Mouse (Mus musculus) heart, embryonic 12.5 days (tissue): ENCODE measurements at regions not wholly inside any gene's neighbourhood (a gene's known extent, or its start where the extent isn't known, plus 50 kb on each side); places are given as distances from the start of the nearest gene placed in this dataset.

ENCODE experiments used
- ATAC-seq: fragments of 200-750 bp; cut with Nextera tagmentation; 2 replicates; pipeline ENCODE4 v1.8.0; 2017; ENCODE audit warnings: moderate TSS enrichment, moderate library complexity; ENCODE audit not compliant: insufficient number of reproducible peaks, low FRiP score
- H3K27ac ChIP-seq: fragments of 300-500 bp; sonication (generic); 2 replicates; pipeline ENCODE4 v1.5.1; 2016; ENCODE audit warnings: mild to moderate bottlenecking, moderate library complexity; ENCODE audit not compliant: poor library complexity, severe bottlenecking
- H3K27me3 ChIP-seq: fragments of 300-500 bp; sonication (generic); replicated peaks from 2 replicates; pipeline ENCODE4 v1.6.1; 2016; ENCODE audit warnings: mild to moderate bottlenecking, moderate library complexity
- H3K36me3 ChIP-seq: fragments of 300-500 bp; sonication (generic); 2 replicates; pipeline ENCODE4 v1.6.1; 2016; ENCODE audit warnings: mild to moderate bottlenecking, moderate library complexity
- H3K4me1 ChIP-seq: fragments of 300-500 bp; sonication (generic); replicated peaks from 2 replicates; pipeline ENCODE4 v1.6.1; 2016; ENCODE audit warnings: mild to moderate bottlenecking
- H3K4me2 ChIP-seq: fragments of 300-500 bp; sonication (generic); 2 replicates; pipeline ENCODE4 v1.6.1; 2016; ENCODE audit warnings: mild to moderate bottlenecking, moderate library complexity
- H3K4me3 ChIP-seq: fragments of 300-500 bp; sonication (generic); 2 replicates; pipeline ENCODE4 v1.5.1; 2016; ENCODE audit warnings: mild to moderate bottlenecking
- H3K9ac ChIP-seq: fragments of 300-500 bp; sonication (generic); 2 replicates; pipeline ENCODE4 v1.6.1; 2016; ENCODE audit warnings: mild to moderate bottlenecking, moderate library complexity
- H3K9me3 ChIP-seq: fragments of 300-500 bp; sonication (generic); replicated peaks from 2 replicates; pipeline ENCODE4 v1.6.1; 2016; ENCODE audit warnings: mild to moderate bottlenecking, moderate library complexity
- WGBS: fragments of 180-500 bp; shearing (Covaris S2); methylation state at CpG from one replicate; pipeline ENCODE4 v1.1.7; 2016; 5-methylcytosine and 5-hydroxymethylcytosine counted together

- Histone ChIP-seq H3K4me2 (no peak overlapping the region), H3K9ac (no peak overlapping the region), H3K4me1 (peaks cover 4% of the 10 kb centered on the region; the same call in 1 of the 2 replicates), H3K27ac (no peak overlapping the region), H3K27me3 (no peaks in the 10 kb centered on the region), H3K36me3 (no peaks in the 10 kb centered on the region), H3K4me3 (no peak overlapping the region), H3K9me3 (no peaks in the 10 kb centered on the region)
- ATAC-seq: no peak
- WGBS: 87% methylated on average over 3 of the region's 3 CpGs
Measured at GRCm38 (mm10) chr3:39937719-39938278, 593.3 kb upstream of the Intu start.

GRCm38 (mm10) chr3:39944581-39944980, 586.5 kb upstream of the Intu start:
- no peak overlapping the region for H3K4me3 ChIP-seq
- H3K27ac ChIP-seq: no peak overlapping the region
- H3K9me3 ChIP-seq: no peaks in the 10 kb centered on the region
- ATAC-seq: no peak
- H3K4me2 ChIP-seq: no peak overlapping the region
- no peaks in the 10 kb centered on the region for H3K4me1 ChIP-seq
- H3K36me3 ChIP-seq: no peaks in the 10 kb centered on the region
- no peaks in the 10 kb centered on the region for H3K27me3 ChIP-seq
- WGBS: 70% methylated on average over 3 of the region's 3 CpGs
- no peak overlapping the region for H3K9ac ChIP-seq

DNA sequence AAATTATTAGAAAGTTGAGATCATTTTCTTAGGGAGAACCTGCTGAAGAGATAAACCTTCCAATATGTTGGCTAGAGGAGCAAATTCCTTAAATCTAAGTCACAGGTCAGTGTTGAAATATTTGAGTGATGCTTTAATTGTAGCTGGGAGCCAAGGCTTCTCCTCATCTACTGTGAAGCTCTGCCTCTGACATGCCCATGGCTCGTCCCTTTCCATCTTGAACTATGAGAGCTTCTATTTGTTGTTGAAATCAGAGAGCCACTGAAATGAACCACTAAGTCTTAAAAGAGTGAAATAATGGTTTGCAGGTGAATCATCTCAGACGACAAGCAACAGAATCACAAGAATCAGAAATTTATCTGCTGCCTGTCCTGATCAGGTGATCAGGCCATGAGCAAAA, 579.0 kb upstream of the Intu start:
- Histone ChIP-seq H3K27me3 (no peaks in the 10 kb centered on the region), H3K9ac (no peak overlapping the region), H3K4me2 (no peak overlapping the region), H3K36me3 (no peaks in the 10 kb centered on the region), H3K9me3 (peaks cover 4% of the 10 kb centered on the region; the same call in 1 of the 2 replicates), H3K4me1 (no peaks in the 10 kb centered on the region), H3K4me3 (no peak overlapping the region), H3K27ac (no peak overlapping the region)
- no peak for ATAC-seq
- WGBS: 65% methylated on average over 2 of the region's 2 CpGs

DNA sequence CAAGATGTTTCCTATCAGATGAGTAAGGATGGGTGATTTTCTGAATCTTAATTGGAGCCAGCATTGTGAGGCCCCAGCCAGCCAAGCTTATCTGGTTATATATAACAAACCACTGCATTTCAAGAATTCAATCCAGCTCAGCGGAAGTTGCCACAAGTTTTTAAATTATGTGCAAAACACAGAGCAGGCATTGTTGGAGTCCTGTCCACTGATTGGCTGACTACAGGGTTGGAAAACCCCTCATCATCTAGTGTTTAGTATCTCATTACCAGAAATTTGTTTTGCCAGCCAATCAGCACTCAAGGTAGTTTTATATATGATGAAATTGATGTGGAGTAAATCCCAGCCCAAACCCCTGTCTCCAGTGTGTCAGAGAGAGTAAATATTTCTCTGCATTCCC, 578.5 kb upstream of the Intu start:
- no peak for ATAC-seq

GRCm38 (mm10) chr3:39961836-39962640, 569.0 kb upstream of the Intu start:
- H3K36me3 ChIP-seq: no peaks in the 10 kb centered on the region
- no peaks in the 10 kb centered on the region for H3K4me1 ChIP-seq
- no peak overlapping the region for H3K4me2 ChIP-seq
- no peak overlapping the region for H3K27ac ChIP-seq
- no peak for ATAC-seq
- H3K27me3 ChIP-seq: no peaks in the 10 kb centered on the region
- no peak overlapping the region for H3K4me3 ChIP-seq
- H3K9me3 ChIP-seq: no peaks in the 10 kb centered on the region
- no peak overlapping the region for H3K9ac ChIP-seq
- WGBS: 62% methylated on average over 7 of the region's 7 CpGs

More for the DNA sequence above, 578.5 kb upstream of the Intu start:
- Histone ChIP-seq H3K9me3 (peaks cover 4% of the 10 kb centered on the region; the same call in 1 of the 2 replicates), H3K9ac (no peak overlapping the region), H3K27me3 (no peaks in the 10 kb centered on the region), H3K4me2 (no peak overlapping the region), H3K4me1 (no peaks in the 10 kb centered on the region), H3K27ac (no peak overlapping the region), H3K36me3 (no peaks in the 10 kb centered on the region), H3K4me3 (no peak overlapping the region)
- WGBS: 70% methylated on average over 1 of the region's 1 CpGs

GRCm38 (mm10) chr3:39965431-39965830, 565.7 kb upstream of the Intu start:
- no peaks in the 10 kb centered on the region for H3K4me1 ChIP-seq
- no peaks in the 10 kb centered on the region for H3K9me3 ChIP-seq
- 83% methylated on average over 2 of the region's 2 CpGs for WGBS
- H3K4me3 ChIP-seq: no peak overlapping the region
- no peak overlapping the region for H3K9ac ChIP-seq
- H3K36me3 ChIP-seq: no peaks in the 10 kb centered on the region
- H3K27me3 ChIP-seq: no peaks in the 10 kb centered on the region
- no peak overlapping the region for H3K4me2 ChIP-seq
- ATAC-seq: no peak
- H3K27ac ChIP-seq: no peak overlapping the region

- H3K9me3 ChIP-seq: no peaks in the 10 kb centered on the region
- H3K27me3 ChIP-seq: no peaks in the 10 kb centered on the region
- no peak overlapping the region for H3K9ac ChIP-seq
- no peak for ATAC-seq
- 82% methylated on average over 2 of the region's 2 CpGs for WGBS
- no peak overlapping the region for H3K4me2 ChIP-seq
- H3K4me3 ChIP-seq: no peak overlapping the region
- H3K27ac ChIP-seq: no peak overlapping the region
- H3K36me3 ChIP-seq: no peaks in the 10 kb centered on the region
- H3K4me1 ChIP-seq: no peaks in the 10 kb centered on the region
Measured at GRCm38 (mm10) chr3:39966390-39966789, 564.7 kb upstream of the Intu start.

DNA sequence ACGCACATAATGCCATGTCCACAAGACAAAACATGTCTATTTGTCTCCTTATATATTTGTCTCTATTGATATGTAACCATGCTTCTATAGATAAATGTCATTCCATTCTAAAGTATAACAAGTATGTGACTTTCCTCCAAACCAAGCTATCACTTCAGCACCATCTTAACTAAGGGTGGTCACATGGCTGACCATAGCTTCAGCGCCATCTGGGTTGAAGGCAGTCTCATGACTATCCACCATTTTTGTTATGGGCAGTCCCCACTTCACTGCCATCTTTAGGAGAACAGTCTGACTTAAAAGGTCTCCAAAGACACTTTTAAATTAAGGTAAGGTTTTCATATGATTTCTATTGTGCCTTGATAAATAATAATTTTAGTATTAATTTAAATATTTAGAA, 554.1 kb upstream of the Intu start:
- no peaks in the 10 kb centered on the region for H3K9me3 ChIP-seq
- no peaks in the 10 kb centered on the region for H3K4me1 ChIP-seq
- H3K27ac ChIP-seq: no peak overlapping the region
- H3K9ac ChIP-seq: no peak overlapping the region
- WGBS: 83% methylated on average over 2 of the region's 2 CpGs
- H3K36me3 ChIP-seq: no peaks in the 10 kb centered on the region
- H3K27me3 ChIP-seq: no peaks in the 10 kb centered on the region
- no peak for ATAC-seq
- no peak overlapping the region for H3K4me2 ChIP-seq
- H3K4me3 ChIP-seq: no peak overlapping the region

DNA sequence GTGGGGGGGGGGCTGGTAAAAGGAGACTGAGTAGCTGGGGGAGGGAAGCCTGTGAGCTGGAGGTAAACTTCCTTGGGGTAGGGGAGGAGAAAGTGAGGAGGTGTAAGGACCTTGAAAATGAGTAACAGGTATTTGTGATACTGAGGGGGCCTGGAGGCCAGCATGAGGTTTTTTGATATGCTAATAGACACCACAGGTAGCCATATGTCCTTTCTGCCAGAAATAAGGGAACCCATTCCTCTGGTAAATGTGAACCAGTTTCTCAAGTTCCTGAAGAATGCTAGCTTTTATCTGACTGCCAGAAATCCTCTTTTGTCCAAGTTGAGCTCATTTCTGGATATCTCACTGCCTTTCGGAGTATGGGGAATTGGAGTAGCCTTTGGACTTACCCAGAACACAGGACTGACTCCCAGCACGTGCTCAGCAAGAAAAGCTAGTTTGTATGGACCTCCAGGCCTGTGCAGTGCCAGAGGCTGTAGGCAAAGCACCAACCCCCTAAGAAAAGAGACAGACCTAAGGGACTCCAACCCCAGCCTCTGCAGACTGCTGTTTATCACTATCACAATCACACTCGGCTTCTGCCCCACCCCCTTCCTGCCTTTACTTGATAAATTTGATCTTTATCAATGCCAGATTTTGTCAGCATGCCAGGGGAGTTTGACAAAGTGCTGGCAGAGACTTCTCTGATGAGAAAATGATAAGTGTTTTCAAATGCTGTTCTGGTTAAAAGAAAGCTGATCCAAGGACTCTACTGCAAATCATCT, 552.0 kb upstream of the Intu start:
- Histone ChIP-seq H3K36me3 (no peaks in the 10 kb centered on the region), H3K9ac (no peak overlapping the region), H3K4me2 (no peak overlapping the region), H3K9me3 (no peaks in the 10 kb centered on the region), H3K4me3 (no peak overlapping the region), H3K27me3 (no peaks in the 10 kb centered on the region), H3K4me1 (no peaks in the 10 kb centered on the region), H3K27ac (no peak overlapping the region)
- no peak for ATAC-seq
- 16% methylated on average over 3 of the region's 3 CpGs for WGBS

DNA sequence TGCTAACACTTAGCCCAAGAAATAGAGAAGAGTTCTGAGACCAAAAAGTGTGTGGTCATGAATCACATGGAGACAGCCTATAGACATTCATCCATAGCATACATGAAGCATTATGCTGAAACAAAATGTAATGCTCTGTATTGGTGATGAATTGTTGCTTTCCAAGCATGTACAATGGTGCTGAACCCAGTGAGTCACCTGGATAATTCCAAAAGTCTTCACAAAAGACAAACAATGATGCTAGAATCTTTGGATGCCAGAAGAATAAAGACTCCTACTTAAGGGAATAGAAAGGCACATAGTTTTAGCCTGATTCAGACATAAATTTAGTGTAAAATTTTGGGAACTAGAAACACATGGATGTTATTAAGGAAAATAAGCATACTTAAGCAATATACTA, 548.4 kb upstream of the Intu start:
- Histone ChIP-seq H3K4me1 (no peaks in the 10 kb centered on the region), H3K36me3 (no peaks in the 10 kb centered on the region), H3K27me3 (no peaks in the 10 kb centered on the region), H3K9ac (no peak overlapping the region), H3K4me2 (no peak overlapping the region), H3K27ac (no peak overlapping the region), H3K4me3 (no peak overlapping the region), H3K9me3 (no peaks in the 10 kb centered on the region)
- no peak for ATAC-seq

DNA sequence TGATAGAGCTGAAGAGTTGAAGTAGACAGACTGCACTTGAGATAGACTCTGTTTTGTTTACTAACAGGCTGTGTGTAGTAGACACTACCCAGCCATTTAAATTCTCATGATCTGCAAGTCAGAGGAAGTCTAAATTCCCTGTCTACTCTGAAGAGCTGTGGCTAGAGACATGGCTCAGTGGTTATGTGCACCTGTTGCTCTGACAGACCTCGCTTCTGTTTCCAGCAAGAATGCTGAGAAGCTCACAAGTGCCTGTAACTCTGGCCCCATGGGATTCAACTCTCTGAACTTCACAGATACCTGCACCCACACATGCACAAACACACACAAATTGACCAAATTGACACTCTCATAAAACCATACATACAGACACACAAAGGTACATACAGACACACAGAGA, 543.4 kb upstream of the Intu start:
- Histone ChIP-seq H3K4me3 (no peak overlapping the region), H3K27me3 (no peaks in the 10 kb centered on the region), H3K4me1 (no peaks in the 10 kb centered on the region), H3K27ac (no peak overlapping the region), H3K36me3 (no peaks in the 10 kb centered on the region), H3K9ac (no peak overlapping the region), H3K9me3 (no peaks in the 10 kb centered on the region; the same call in 1 of the 2 replicates), H3K4me2 (no peak overlapping the region)
- no peak for ATAC-seq
- WGBS: 71% methylated on average over 1 of the region's 1 CpGs
